Mouse (Mus musculus) liver, postnatal 0 days (tissue): ENCODE data around the gene Bok.

Experiments
- CTCF ChIP-seq: sonication (generic); IDR thresholded peaks from 2 replicates; pipeline ENCODE4 v1.5.1; 2016; ENCODE audit warnings: antibody characterized with exemption, low read depth
- EP300 ChIP-seq: IDR thresholded peaks from 2 replicates; pipeline ENCODE4 v1.6.1; 2016; ENCODE audit warnings: antibody characterized with exemption, low read depth, mild to moderate bottlenecking

GRCm38 (mm10) chr1:93693502-93693901, 8.0 kb downstream of the Bok start:
- no peak for TF ChIP-seq CTCF
- no peak for TF ChIP-seq EP300
